Mouse (Mus musculus) neural tube, embryonic 15.5 days (tissue): ENCODE results near the gene Sema6d. TPM values are rescaled to one million over a fixed set of nuclear protein-coding genes. Genes with fewer than 3 reads are reported as not detected.

ENCODE experiments used
- ATAC-seq: fragments of 200-750 bp; cut with Nextera tagmentation; 2 replicates; pipeline ENCODE4 v1.8.0; 2017; ENCODE audit warnings: mild to moderate bottlenecking, moderate TSS enrichment, moderate library complexity; ENCODE audit not compliant: low FRiP score
- H3K27ac ChIP-seq: fragments of 300-500 bp; sonication (generic); replicated peaks from 2 replicates; pipeline ENCODE4 v1.5.1; 2015; ENCODE audit warnings: mild to moderate bottlenecking, inconsistent platforms
- H3K27me3 ChIP-seq: fragments of 300-500 bp; sonication (generic); replicated peaks from 2 replicates; pipeline ENCODE4 v1.6.1; 2015; ENCODE audit warnings: inconsistent platforms
- H3K36me3 ChIP-seq: fragments of 300-500 bp; sonication (generic); 2 replicates; pipeline ENCODE4 v1.6.1; 2015; ENCODE audit warnings: inconsistent platforms
- H3K4me1 ChIP-seq: fragments of 300-500 bp; sonication (generic); 2 replicates; pipeline ENCODE4 v1.6.1; 2015; ENCODE audit warnings: inconsistent platforms
- H3K4me2 ChIP-seq: fragments of 300-500 bp; sonication (generic); 2 replicates; pipeline ENCODE4 v1.6.1; 2015; ENCODE audit warnings: inconsistent platforms, mild to moderate bottlenecking, moderate library complexity
- H3K4me3 ChIP-seq: fragments of 300-500 bp; sonication (generic); replicated peaks from 2 replicates; pipeline ENCODE4 v1.5.1; 2015; ENCODE audit warnings: mild to moderate bottlenecking, inconsistent platforms
- H3K9ac ChIP-seq: fragments of 300-500 bp; sonication (generic); replicated peaks from 2 replicates; pipeline ENCODE4 v1.6.1; 2015; ENCODE audit warnings: mild to moderate bottlenecking, inconsistent platforms
- H3K9me3 ChIP-seq: fragments of 300-500 bp; sonication (generic); replicated peaks from 2 replicates; pipeline ENCODE4 v1.6.1; 2016; ENCODE audit warnings: inconsistent platforms
- WGBS: fragments of 180-500 bp; shearing (Covaris S2); methylation state at CpG from one replicate; pipeline ENCODE4 v1.1.7; 2015; ENCODE audit warnings: mixed read lengths; 5-methylcytosine and 5-hydroxymethylcytosine counted together
- polyA plus RNA-seq: library from polyadenylated mRNA; unstranded; fragments of >200 nt; fragmentation: Nextera tagmentation; extraction: Ambion mirVana; gene quantifications from 2 replicates; pipeline ENCODE4 v1.2.1, GENCODE M21; 2015

Sema6d gene
- polyA plus RNA-seq, 1 experiment from 2014 or later = 50.4 TPM

DNA sequence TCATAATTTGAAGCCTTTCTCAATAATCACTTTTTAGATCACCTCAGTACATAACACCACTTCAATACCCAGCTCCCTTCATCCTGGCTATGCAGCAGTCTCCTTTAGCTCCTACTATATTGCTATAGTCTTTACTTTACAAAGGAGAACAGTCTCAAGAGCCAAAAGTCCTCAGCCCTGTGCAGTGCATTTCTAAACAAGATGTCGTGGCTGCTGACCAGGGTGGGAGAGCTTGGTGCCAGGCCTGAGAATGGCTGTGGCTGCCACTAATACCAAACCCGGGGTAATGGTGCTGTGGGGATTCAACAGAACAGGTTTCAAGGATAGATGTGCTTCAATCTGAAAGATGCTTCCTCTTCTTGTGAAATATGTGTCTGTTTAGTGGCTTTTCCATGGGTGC, 264.9 kb downstream of the Sema6d start:
- ATAC-seq = no peak

DNA sequence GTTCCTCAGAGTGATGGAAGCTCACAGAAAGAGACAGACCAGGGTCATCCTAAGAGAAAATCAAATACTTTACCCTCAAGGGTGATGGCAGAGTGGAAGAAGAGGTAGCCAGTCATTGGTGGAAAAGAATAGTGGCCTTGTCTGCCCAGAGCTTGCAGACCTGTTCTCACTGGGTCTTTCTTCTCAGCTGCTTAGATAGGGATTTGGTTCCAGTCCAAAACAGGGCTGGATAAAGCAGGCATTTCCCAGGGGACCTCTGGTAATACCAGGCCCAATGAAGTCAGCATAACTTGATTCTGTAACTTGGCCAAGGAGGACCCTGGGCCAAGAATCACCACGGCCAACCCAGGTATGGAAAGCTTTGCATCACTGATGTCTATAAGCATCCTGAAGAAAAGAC, 279.5 kb downstream of the Sema6d start:
- no peaks in the 10 kb centered on the region for H3K9me3 ChIP-seq
- no peaks in the 10 kb centered on the region for H3K27me3 ChIP-seq
- H3K36me3 ChIP-seq = no peaks in the 10 kb centered on the region
- H3K4me1 ChIP-seq = 0 out of 2 replicates have a peak, but pooled peaks cover 4% of the 10 kb centered on the region
- no peak overlapping the region for H3K4me2 ChIP-seq
- ATAC-seq = no peak
- no peak overlapping the region for H3K4me3 ChIP-seq
- WGBS = 75% methylated on average over 1 of the region's 1 CpGs
- no peak overlapping the region for H3K9ac ChIP-seq
- H3K27ac ChIP-seq = no peak overlapping the region

More for the DNA sequence above, 264.9 kb downstream of the Sema6d start:
- Histone ChIP-seq H3K4me1 (no peaks in the 10 kb centered on the region), H3K27ac (no peak overlapping the region), H3K9ac (no peak overlapping the region), H3K9me3 (no peaks in the 10 kb centered on the region), H3K4me2 (no peak overlapping the region), H3K36me3 (no peaks in the 10 kb centered on the region), H3K4me3 (no peak overlapping the region), H3K27me3 (no peaks in the 10 kb centered on the region)
- WGBS = 90% methylated on average over 2 of the region's 2 CpGs

DNA sequence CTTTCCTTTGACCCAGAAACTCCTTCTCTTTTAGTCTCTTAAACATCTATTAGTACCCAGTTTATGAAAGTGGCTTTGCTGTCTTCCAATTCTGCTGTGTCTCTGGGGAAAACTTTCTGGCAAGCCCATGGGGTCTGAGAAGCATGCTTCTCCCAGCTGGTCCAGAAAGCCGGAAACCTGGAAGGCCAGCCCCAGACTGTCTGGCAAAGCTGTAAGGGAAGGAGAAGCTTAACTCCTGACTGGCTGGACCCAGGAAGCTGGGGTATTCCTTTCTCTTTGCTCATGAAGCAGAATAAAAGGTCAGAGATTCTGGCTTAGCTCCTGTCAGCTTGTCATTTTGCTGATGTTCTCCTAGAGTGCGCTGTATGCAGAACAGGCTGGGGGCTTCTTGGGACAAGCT, 280.2 kb downstream of the Sema6d start:
- no peak for ATAC-seq
- no peaks in the 10 kb centered on the region for H3K9me3 ChIP-seq

DNA sequence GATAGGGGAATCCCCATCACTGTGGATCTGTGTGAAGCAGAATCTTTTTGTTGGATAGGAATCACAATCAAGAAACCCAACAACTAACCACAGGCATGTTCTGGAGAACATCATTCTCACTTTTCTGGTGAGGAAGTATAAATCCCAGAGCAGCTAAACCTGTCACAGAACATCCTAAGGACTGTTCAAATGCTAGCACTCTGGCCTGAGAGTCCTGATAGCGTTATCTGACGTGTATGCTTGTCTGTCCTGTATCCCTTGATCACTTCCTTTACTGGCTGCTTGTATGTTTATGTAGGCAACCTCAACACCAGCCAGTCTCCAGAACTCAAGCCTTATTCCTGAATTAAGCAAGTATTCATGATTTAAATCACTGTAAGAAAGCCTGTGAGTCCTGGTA, 281.6 kb downstream of the Sema6d start:
- H3K36me3 ChIP-seq = no peaks in the 10 kb centered on the region
- no peak overlapping the region for H3K4me3 ChIP-seq
- no peaks in the 10 kb centered on the region for H3K27me3 ChIP-seq
- 0 out of 2 replicates have a peak, but pooled peaks cover 4% of the 10 kb centered on the region for H3K4me1 ChIP-seq
- no peak overlapping the region for H3K27ac ChIP-seq
- H3K4me2 ChIP-seq = no peak overlapping the region
- whole genome bisulfite sequencing = 79% methylated on average over 2 of the region's 2 CpGs
- no peak overlapping the region for H3K9ac ChIP-seq
- no peak for ATAC-seq
- no peaks in the 10 kb centered on the region for H3K9me3 ChIP-seq

More for the DNA sequence above, 280.2 kb downstream of the Sema6d start:
- no peak overlapping the region for H3K4me2 ChIP-seq
- no peak overlapping the region for H3K9ac ChIP-seq
- WGBS = 58% methylated on average over 2 of the region's 2 CpGs
- H3K4me3 ChIP-seq = no peak overlapping the region
- H3K27me3 ChIP-seq = no peaks in the 10 kb centered on the region
- H3K4me1 ChIP-seq = 0 out of 2 replicates have a peak, but pooled peaks cover 4% of the 10 kb centered on the region
- no peaks in the 10 kb centered on the region for H3K36me3 ChIP-seq
- no peak overlapping the region for H3K27ac ChIP-seq

DNA sequence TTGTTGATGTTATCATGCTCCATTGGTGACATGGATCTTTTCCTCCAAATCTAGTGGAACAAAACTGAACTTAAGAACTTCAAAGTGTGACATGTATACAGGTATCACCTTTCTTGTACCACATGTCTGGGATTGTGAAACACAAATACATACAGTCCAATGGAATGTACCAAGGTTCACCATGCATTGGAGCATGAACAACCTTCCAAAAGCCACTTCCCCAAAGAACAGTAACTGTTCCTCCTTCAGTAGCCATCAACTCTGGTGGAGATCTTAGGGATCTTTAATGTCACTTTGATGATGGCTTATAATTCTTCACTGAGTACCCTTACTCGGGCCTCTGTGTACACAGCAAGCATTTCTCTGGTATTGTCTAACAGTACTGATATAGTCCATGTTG, 295.3 kb downstream of the Sema6d start:
- 84% methylated on average over 1 of the region's 1 CpGs for WGBS
- no peak overlapping the region for H3K4me2 ChIP-seq

DNA sequence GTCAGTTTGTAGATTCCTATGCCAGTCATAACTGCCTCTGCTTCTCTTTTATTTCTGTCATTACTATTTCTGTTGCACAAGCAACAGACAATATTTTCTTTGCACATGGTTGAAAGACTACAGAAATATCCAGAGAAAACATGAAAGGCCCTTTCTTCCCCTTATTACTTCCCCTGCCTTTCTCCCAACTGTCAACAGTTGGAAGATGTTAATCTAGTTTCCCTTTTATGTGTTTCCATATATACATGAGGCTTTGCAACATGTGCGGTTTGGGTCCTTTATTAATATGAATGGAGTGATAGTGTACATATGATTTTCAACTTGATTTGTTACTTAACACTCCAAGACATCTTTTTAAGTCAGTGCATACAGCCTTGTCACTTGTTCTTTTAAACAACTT, 296.0 kb downstream of the Sema6d start:
- no peaks in the 10 kb centered on the region for H3K9me3 ChIP-seq
- no peak overlapping the region for H3K27ac ChIP-seq
- no peak for ATAC-seq
- 77% methylated on average over 1 of the region's 1 CpGs for WGBS
- H3K27me3 ChIP-seq = no peaks in the 10 kb centered on the region
- no peak overlapping the region for H3K9ac ChIP-seq
- no peak overlapping the region for H3K4me3 ChIP-seq
- no peak overlapping the region for H3K4me2 ChIP-seq
- no peaks in the 10 kb centered on the region for H3K36me3 ChIP-seq
- no peaks in the 10 kb centered on the region for H3K4me1 ChIP-seq

More for the DNA sequence above, 295.3 kb downstream of the Sema6d start:
- ATAC-seq = no peak
- no peaks in the 10 kb centered on the region for H3K27me3 ChIP-seq
- no peak overlapping the region for H3K4me3 ChIP-seq
- H3K9ac ChIP-seq = no peak overlapping the region
- no peaks in the 10 kb centered on the region for H3K9me3 ChIP-seq
- H3K4me1 ChIP-seq = no peaks in the 10 kb centered on the region
- H3K27ac ChIP-seq = no peak overlapping the region
- no peaks in the 10 kb centered on the region for H3K36me3 ChIP-seq

DNA sequence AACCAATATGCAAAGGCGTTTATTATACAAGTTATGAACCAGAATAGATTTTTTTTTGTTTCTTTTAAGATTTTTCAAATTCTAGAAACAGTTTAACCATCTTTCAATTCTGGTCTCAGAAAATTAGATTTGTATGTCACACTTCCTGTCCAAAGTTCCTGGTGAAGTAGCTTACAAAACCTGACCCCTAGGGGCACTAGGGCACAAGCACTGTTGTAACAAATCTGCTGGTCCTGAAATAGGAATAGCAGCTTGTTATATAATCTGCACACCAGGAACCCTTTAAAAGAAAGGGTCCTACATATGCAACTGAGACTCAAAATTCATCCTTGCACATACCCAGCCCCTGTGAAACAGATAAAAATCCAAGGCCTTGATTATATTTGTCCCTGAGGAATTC, 298.5 kb downstream of the Sema6d start:
- Histone ChIP-seq H3K27me3 (no peaks in the 10 kb centered on the region), H3K4me2 (no peak overlapping the region), H3K36me3 (no peaks in the 10 kb centered on the region), H3K4me3 (no peak overlapping the region), H3K4me1 (no peaks in the 10 kb centered on the region), H3K27ac (no peak overlapping the region), H3K9me3 (no peaks in the 10 kb centered on the region), H3K9ac (no peak overlapping the region)
- ATAC-seq = no peak
- 91% methylated on average over 1 of the region's 1 CpGs for WGBS

DNA sequence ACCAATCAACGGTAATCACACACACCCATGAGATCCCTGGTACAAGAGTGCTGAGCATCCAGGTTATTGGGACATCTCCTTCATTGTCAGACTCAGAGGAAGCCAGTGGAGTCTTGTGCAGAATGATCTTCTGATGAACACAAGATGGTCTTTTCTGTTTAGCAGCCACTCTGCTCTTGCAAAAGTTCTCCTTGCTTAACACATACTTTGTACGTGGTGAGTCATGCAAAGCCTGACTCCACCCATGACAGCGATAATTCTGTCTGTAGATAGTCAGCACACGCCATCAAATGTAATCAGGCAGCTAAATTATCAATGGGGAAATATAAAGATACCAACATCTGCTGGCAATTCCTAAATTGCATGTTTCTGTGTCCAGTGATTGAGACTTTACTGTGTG, 307.0 kb downstream of the Sema6d start:
- no peak for ATAC-seq
- WGBS = 90% methylated on average over 4 of the region's 4 CpGs
- 0 out of 2 replicates have a peak, but pooled peaks cover 2% of the 10 kb centered on the region for H3K4me1 ChIP-seq
- no peaks in the 10 kb centered on the region for H3K27me3 ChIP-seq
- no peak overlapping the region for H3K4me3 ChIP-seq
- H3K36me3 ChIP-seq = no peaks in the 10 kb centered on the region
- no peaks in the 10 kb centered on the region for H3K9me3 ChIP-seq
- no peak overlapping the region for H3K27ac ChIP-seq
- H3K9ac ChIP-seq = no peak overlapping the region
- H3K4me2 ChIP-seq = no peak overlapping the region

DNA sequence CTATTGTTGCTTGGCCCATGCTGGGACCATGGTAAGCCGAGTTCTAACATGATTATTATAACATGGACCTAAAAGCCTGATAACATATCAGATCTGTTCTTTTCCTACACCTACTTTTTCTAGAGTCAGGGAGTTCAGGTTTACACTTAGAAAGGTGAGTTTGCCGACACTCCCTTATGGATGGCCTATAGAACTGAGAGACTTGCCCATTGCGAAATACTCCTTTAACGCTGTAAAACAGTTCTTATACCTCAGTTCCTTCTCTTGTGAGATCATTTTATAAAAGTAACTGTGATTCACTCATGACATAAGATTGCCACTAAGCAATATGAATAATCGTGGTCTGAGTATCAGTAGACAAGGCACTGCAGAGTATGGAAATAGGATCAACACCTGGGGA, 307.5 kb downstream of the Sema6d start:
- ATAC-seq = no peak
- 0 out of 2 replicates have a peak, but pooled peaks cover 4% of the 10 kb centered on the region for H3K4me1 ChIP-seq
- no peaks in the 10 kb centered on the region for H3K36me3 ChIP-seq
- H3K9ac ChIP-seq = no peak overlapping the region
- 96% methylated on average over 5 of the region's 5 CpGs for WGBS
- no peaks in the 10 kb centered on the region for H3K27me3 ChIP-seq
- H3K4me2 ChIP-seq = no peak overlapping the region
- no peak overlapping the region for H3K27ac ChIP-seq
- H3K4me3 ChIP-seq = no peak overlapping the region
- no peaks in the 10 kb centered on the region for H3K9me3 ChIP-seq

DNA sequence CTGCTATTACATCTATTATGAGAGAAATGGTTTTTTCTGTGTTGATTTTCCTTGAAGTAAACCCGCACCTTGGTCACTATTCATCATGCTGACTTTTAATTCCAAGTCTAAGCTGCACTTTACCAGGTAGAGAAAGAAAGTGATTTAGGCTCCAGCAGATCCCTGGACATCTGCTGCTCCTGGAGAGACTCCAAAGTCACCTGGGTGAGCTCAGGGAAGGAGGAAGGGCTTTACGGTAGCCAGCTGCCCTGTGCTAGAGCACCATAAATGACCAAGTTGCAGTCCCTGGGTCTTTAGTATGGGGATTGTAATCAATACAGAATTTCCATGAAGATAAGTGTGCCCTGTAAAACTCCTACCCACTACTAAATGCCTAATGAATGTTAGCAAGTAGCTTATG, 309.8 kb downstream of the Sema6d start:
- no peaks in the 10 kb centered on the region for H3K27me3 ChIP-seq
- ATAC-seq = no peak
- no peak overlapping the region for H3K4me3 ChIP-seq
- no peak overlapping the region for H3K9ac ChIP-seq
- H3K27ac ChIP-seq = no peak overlapping the region
- no peaks in the 10 kb centered on the region for H3K9me3 ChIP-seq
- 90% methylated on average over 2 of the region's 2 CpGs for WGBS
- peaks cover 15% of the 10 kb centered on the region for H3K4me1 ChIP-seq
- H3K4me2 ChIP-seq = no peak overlapping the region
- H3K36me3 ChIP-seq = no peaks in the 10 kb centered on the region

DNA sequence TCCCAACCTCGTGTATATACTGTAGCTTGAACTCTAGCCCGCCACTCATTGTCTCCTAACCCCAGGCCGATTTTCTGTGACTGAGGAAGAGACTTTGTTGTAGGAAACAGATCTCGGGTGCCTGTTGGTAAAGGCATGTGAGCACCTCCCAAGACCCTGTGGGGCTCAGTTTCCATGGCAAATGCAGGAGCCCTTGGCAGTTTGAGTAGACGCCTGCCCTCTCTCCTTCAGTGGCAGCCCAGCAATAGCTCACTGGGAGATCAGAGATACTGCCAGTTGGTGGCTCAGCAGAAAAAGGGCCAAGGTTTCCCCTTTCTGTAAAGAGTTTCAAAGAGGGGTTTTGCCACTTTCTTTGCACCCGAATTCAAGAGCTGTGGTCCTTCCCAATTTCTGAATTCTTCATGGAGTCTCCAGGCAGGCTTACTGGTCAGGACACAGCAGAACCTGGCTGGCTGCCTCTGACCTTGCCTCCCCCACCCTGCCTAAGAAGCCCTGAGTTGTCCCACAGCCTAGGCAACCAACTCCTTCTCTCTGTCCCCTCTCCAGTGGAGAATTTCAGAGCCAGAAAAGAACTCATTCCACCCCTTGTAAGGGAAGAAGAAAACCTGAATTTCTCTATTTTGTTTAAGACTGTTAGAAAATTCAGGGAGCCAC, 312.1 kb downstream of the Sema6d start:
- 69% methylated on average over 6 of the region's 6 CpGs for whole genome bisulfite sequencing
- 0 out of 2 replicates have a peak overlapping the region, but pooled peaks have one; percentile 9 for H3K27ac ChIP-seq
- no peaks in the 10 kb centered on the region for H3K36me3 ChIP-seq

DNA sequence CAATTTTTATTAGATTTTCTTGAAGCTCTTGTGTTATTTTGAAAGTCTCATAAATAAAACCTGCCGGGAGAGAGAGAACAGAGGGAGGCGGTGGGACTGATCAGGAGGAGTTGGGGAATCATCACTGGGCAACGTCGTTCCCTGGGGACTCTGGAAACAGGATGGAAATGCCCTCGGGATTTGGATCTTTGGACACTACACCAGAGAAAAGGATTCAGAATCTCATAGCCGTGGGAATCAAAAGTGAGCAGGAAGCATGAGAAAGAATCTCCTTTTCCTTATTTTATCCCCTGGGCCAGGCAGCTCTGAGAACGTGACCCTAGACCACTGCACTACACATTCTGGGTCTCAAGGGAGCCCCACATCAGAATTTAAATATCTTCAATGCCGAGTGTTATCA, 313.8 kb downstream of the Sema6d start:
- no peaks in the 10 kb centered on the region for H3K9me3 ChIP-seq
- H3K27me3 ChIP-seq = no peaks in the 10 kb centered on the region
- no peak overlapping the region for H3K4me2 ChIP-seq
- no peak overlapping the region for H3K4me3 ChIP-seq
- H3K27ac ChIP-seq = 0 out of 2 replicates have a peak overlapping the region, but pooled peaks have one; percentile 9
- H3K36me3 ChIP-seq = no peaks in the 10 kb centered on the region
- ATAC-seq = no peak
- H3K4me1 ChIP-seq = peaks cover 19% of the 10 kb centered on the region
- 74% methylated on average over 8 of the region's 8 CpGs for WGBS
- no peak overlapping the region for H3K9ac ChIP-seq

More for the DNA sequence above, 312.1 kb downstream of the Sema6d start:
- no peak for ATAC-seq
- Histone ChIP-seq H3K9me3 (no peaks in the 10 kb centered on the region), H3K4me3 (no peak overlapping the region), H3K27me3 (no peaks in the 10 kb centered on the region), H3K9ac (no peak overlapping the region), H3K4me1 (peaks cover 19% of the 10 kb centered on the region), H3K4me2 (no peak overlapping the region)
